Mouse (Mus musculus) intestine, embryonic 15.5 days (tissue): ENCODE results near the gene Zbtb42. TPM values are rescaled to one million over a fixed set of nuclear protein-coding genes. Genes with fewer than 3 reads are reported as not detected.

ENCODE experiments used
- ATAC-seq: fragments of 200-750 bp; cut with Nextera tagmentation; 2 replicates; pipeline ENCODE4 v1.8.0; 2017; ENCODE audit warnings: moderate TSS enrichment, moderate library complexity
- H3K27ac ChIP-seq: fragments of 300-500 bp; sonication (generic); 2 replicates; pipeline ENCODE4 v1.5.1; 2015; ENCODE audit warnings: mild to moderate bottlenecking, inconsistent platforms
- H3K27me3 ChIP-seq: fragments of 300-500 bp; sonication (generic); replicated peaks from 2 replicates; pipeline ENCODE4 v1.6.1; 2015; ENCODE audit warnings: inconsistent platforms
- H3K36me3 ChIP-seq: fragments of 300-500 bp; sonication (generic); 2 replicates; pipeline ENCODE4 v1.6.1; 2015; ENCODE audit warnings: inconsistent platforms
- H3K4me1 ChIP-seq: fragments of 300-500 bp; sonication (generic); replicated peaks from 2 replicates; pipeline ENCODE4 v1.6.1; 2015; ENCODE audit warnings: inconsistent platforms
- H3K4me2 ChIP-seq: fragments of 300-500 bp; sonication (generic); replicated peaks from 2 replicates; pipeline ENCODE4 v1.6.1; 2015; ENCODE audit warnings: mild to moderate bottlenecking, inconsistent platforms
- H3K4me3 ChIP-seq: fragments of 300-500 bp; sonication (generic); replicated peaks from 2 replicates; pipeline ENCODE4 v1.5.1; 2015; ENCODE audit warnings: inconsistent platforms
- H3K9ac ChIP-seq: fragments of 300-500 bp; sonication (generic); 2 replicates; pipeline ENCODE4 v1.6.1; 2015; ENCODE audit warnings: inconsistent platforms
- H3K9me3 ChIP-seq: fragments of 300-500 bp; sonication (generic); 2 replicates; pipeline ENCODE4 v1.6.1; 2016; ENCODE audit warnings: inconsistent platforms
- WGBS: fragments of 180-500 bp; shearing (Covaris S2); methylation state at CpG from one replicate; pipeline ENCODE4 v1.1.7; 2015; 5-methylcytosine and 5-hydroxymethylcytosine counted together
- polyA plus RNA-seq: library from polyadenylated mRNA; unstranded; fragments of >200 nt; fragmentation: Nextera tagmentation; extraction: Ambion mirVana; gene quantifications from 2 replicates; pipeline ENCODE4 v1.2.1, GENCODE M21; 2015

Gene Zbtb42
- polyA plus RNA-seq, 1 experiment from 2014 or later: 7.5 TPM

DNA sequence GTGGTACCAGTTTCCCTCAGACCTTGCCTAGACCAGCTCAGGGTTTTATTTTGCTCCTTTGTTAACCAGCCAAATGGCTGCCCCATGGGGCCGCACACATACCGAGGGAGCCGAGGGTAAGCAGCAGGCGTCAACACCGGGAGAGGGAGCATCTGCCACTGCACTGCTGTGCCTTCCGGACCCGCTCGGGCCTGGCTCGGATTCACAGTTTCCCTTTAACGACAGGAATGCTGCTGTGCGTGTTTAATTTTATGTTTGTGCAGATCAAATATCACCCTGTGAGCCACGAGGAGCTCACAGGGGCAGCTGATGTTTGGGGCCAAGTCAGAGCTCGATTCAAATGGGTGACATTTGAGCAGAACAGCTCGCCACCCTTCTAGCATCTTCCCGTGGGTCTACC lies 21.9 kb downstream of the Zbtb42 start:
- Histone ChIP-seq H3K4me2 (peak overlapping the region; percentile 37), H3K36me3 (no peaks in the 10 kb centered on the region), H3K9ac (no peak overlapping the region), H3K4me1 (peaks cover 9% of the 10 kb centered on the region), H3K27ac (no peak overlapping the region), H3K4me3 (no peak overlapping the region), H3K27me3 (peaks cover 10% of the 10 kb centered on the region; the same call in 1 of the 2 replicates), H3K9me3 (no peaks in the 10 kb centered on the region)
- ATAC-seq: 0 out of 2 replicates have a peak, but pooled peaks have one; percentile 27
- 9% methylated on average over 15 of the region's 15 CpGs for WGBS

DNA sequence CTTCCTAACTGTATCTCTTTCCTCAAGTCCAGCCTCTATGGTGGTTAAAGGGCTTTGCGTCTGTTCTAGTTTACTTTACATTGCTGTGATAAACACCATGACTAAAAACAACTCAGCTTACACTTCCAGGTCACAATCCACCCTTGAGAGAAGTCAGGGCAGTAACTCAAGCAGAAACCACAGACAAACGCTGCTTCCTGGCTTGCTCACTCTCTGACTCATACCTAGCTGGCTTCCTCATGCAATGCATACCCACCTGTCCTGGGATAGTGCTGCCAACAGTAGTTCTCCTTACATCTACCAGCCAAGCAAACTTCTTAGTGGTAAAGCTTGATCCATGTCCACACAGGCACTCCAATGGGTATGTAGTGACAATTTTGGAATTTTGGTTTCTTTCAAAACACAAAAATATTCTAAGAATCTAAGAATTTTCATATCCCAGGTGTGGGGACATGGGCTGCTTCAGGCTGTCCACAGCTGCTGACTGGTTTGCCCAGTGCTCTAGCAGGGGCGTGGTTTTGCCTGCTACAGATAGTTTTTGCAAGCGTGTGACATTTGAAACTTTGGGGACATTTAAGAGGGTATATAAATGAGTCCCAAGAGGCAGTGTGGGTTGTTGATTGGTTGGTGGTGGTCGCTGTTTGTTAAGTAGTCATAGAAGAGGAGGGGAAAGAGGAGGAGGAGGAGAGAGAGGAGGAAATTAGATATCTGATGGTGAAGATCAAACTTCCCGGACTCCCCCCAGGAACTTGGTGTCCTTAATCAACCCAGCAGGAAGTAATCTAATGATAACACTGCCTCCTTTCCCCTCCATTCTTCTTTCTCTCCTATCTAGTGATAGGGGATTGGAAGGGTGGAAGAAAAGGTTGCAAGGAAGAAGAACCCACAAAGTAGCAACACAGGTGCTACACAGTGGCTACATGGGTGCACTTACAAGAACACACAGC lies 24.0 kb downstream of the Zbtb42 start:
- H3K27me3 ChIP-seq: peaks cover 10% of the 10 kb centered on the region; the same call in 1 of the 2 replicates
- 58% methylated on average over 6 of the region's 6 CpGs for WGBS
- no peak overlapping the region for H3K4me3 ChIP-seq
- no peak overlapping the region for H3K27ac ChIP-seq
- H3K4me2 ChIP-seq: no peak overlapping the region
- H3K36me3 ChIP-seq: no peaks in the 10 kb centered on the region
- peaks cover 19% of the 10 kb centered on the region for H3K4me1 ChIP-seq
- no peaks in the 10 kb centered on the region for H3K9me3 ChIP-seq
- H3K9ac ChIP-seq: no peak overlapping the region
- ATAC-seq: no peak

DNA sequence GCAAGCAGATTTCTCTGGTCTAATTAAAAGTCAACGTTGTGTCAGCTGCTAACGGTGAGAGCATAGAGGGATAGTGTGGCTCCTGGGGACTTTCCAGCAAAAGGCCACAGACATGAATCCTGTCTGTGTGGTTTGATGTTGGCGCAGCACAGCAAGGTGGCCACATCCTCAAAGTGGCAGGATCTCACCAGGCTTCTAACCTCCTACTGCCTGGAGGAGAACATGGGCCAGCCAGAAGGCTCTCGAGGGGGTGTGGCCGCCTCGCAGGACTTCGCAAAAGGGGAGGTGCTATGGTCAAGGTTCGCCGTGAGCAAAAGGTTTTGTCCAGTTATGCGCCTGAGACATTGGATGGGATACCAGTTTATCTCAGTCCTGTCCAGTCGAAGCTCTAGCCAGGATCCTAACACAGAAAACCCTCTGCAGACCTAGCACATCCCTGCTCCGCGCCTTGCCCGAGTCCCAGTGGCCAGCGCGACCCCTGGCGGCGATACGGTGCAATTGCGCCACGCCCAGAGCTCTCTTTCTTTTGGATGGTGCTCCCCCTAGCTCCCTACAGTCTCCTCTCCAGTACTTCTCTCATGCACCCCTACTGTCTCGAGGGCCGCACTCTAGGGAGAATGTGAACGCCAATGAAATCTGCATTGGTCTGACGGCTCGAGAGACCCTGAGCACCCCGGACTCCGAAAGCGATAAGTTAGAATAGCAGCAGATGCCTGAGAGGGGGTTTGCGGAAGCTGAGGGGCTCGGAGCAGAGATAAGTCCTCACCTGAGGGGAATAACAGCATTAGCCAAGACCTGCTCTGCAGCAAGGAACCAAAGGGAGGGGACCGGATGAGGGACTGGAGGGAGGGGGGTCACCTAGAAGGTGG lies 28.3 kb downstream of the Zbtb42 start:
- Histone ChIP-seq H3K9me3 (no peaks in the 10 kb centered on the region), H3K9ac (0 out of 2 replicates have a peak overlapping the region, but pooled peaks have one; percentile 28), H3K4me1 (peaks cover 10% of the 10 kb centered on the region), H3K27ac (no peak overlapping the region), H3K36me3 (no peaks in the 10 kb centered on the region), H3K27me3 (no peaks in the 10 kb centered on the region), H3K4me2 (peak overlapping the region; percentile 62), H3K4me3 (peak overlapping the region; percentile 17; the same call in 1 of the 2 replicates)
- 11% methylated on average over 32 of the region's 32 CpGs for WGBS
- peak; percentile 86 for ATAC-seq

DNA sequence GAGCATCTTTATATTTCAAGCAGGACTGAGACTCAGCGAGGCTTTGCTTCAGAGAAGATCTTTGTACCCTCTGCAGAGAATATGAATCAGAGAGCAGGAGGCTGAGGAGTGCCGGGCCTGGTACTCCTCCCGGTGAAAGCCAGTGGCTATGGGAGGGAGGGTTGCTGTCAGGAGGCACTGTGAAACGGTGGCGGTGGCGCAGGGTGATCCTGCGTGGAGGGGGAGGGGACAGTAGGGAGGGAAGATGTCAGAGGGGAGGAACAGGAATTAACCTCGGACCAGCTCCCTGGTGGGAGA lies 28.9 kb downstream of the Zbtb42 start:
- peak overlapping the region; percentile 62 for H3K4me2 ChIP-seq
- no peaks in the 10 kb centered on the region for H3K36me3 ChIP-seq
- no peaks in the 10 kb centered on the region for H3K27me3 ChIP-seq
- ATAC-seq: peak; percentile 40
- peaks cover 10% of the 10 kb centered on the region for H3K4me1 ChIP-seq
- H3K4me3 ChIP-seq: no peak overlapping the region
- H3K27ac ChIP-seq: no peak overlapping the region
- H3K9ac ChIP-seq: 0 out of 2 replicates have a peak overlapping the region, but pooled peaks have one; percentile 28
- H3K9me3 ChIP-seq: no peaks in the 10 kb centered on the region
- 13% methylated on average over 8 of the region's 8 CpGs for WGBS

- H3K9ac ChIP-seq: no peak overlapping the region
- WGBS: 56% methylated on average over 3 of the region's 3 CpGs
- 0 out of 2 replicates have a peak overlapping the region, but pooled peaks have one; percentile 48 for H3K27ac ChIP-seq
- no peaks in the 10 kb centered on the region; the same call in 1 of the 2 replicates for H3K36me3 ChIP-seq
- no peak overlapping the region for H3K4me3 ChIP-seq
- no peaks in the 10 kb centered on the region for H3K9me3 ChIP-seq
- no peaks in the 10 kb centered on the region for H3K27me3 ChIP-seq
- peak; percentile 12; the same call in 1 of the 2 replicates for ATAC-seq
- H3K4me2 ChIP-seq: no peak overlapping the region
- peaks cover 6% of the 10 kb centered on the region; the same call in 1 of the 2 replicates for H3K4me1 ChIP-seq
These were observed 35.4 kb downstream of the Zbtb42 start for GRCm38 (mm10) chr12:112713984-112714383.

- Histone ChIP-seq H3K4me3 (no peak overlapping the region), H3K9me3 (no peaks in the 10 kb centered on the region), H3K27me3 (0 out of 2 replicates have a peak, but pooled peaks cover 4% of the 10 kb centered on the region), H3K4me1 (peaks cover 16% of the 10 kb centered on the region), H3K36me3 (no peaks in the 10 kb centered on the region; the same call in 1 of the 2 replicates), H3K27ac (no peak overlapping the region), H3K9ac (no peak overlapping the region), H3K4me2 (no peak overlapping the region)
- WGBS: 36% methylated on average over 7 of the region's 7 CpGs
- ATAC-seq: no peak
These were observed 38.5 kb downstream of the Zbtb42 start for GRCm38 (mm10) chr12:112717140-112717539.

- no peak overlapping the region for H3K27ac ChIP-seq
- no peak overlapping the region for H3K4me2 ChIP-seq
- H3K4me1 ChIP-seq: peaks cover 23% of the 10 kb centered on the region
- no peak overlapping the region for H3K9ac ChIP-seq
- 58% methylated on average over 5 of the region's 5 CpGs for WGBS
- ATAC-seq: no peak
- H3K9me3 ChIP-seq: no peaks in the 10 kb centered on the region
- H3K27me3 ChIP-seq: 0 out of 2 replicates have a peak, but pooled peaks cover 4% of the 10 kb centered on the region
- H3K36me3 ChIP-seq: no peaks in the 10 kb centered on the region; the same call in 1 of the 2 replicates
- H3K4me3 ChIP-seq: no peak overlapping the region
These were observed 40.4 kb downstream of the Zbtb42 start for GRCm38 (mm10) chr12:112718995-112719394.

- 0 out of 2 replicates have a peak, but pooled peaks cover 4% of the 10 kb centered on the region for H3K27me3 ChIP-seq
- H3K4me2 ChIP-seq: peak within 1 kb of the TSS; percentile 94
- H3K9ac ChIP-seq: peak within 1 kb of the TSS; percentile 83
- peaks cover 27% of the 10 kb centered on the region for H3K4me1 ChIP-seq
- WGBS: 52% methylated on average over 6 of the region's 6 CpGs
- H3K4me3 ChIP-seq: peak within 1 kb of the TSS; percentile 83
- ATAC-seq: no peak
- H3K9me3 ChIP-seq: no peaks in the 10 kb centered on the region
- H3K36me3 ChIP-seq: no peaks in the 10 kb centered on the region; the same call in 1 of the 2 replicates
- peak within 1 kb of the TSS; percentile 94 for H3K27ac ChIP-seq
These were observed 41.6 kb downstream of the Zbtb42 start, which contains the start of gene Cep170b for GRCm38 (mm10) chr12:112720216-112720615. Gene Cep170b, plus strand, starts transcription at chr12:112720455.

DNA sequence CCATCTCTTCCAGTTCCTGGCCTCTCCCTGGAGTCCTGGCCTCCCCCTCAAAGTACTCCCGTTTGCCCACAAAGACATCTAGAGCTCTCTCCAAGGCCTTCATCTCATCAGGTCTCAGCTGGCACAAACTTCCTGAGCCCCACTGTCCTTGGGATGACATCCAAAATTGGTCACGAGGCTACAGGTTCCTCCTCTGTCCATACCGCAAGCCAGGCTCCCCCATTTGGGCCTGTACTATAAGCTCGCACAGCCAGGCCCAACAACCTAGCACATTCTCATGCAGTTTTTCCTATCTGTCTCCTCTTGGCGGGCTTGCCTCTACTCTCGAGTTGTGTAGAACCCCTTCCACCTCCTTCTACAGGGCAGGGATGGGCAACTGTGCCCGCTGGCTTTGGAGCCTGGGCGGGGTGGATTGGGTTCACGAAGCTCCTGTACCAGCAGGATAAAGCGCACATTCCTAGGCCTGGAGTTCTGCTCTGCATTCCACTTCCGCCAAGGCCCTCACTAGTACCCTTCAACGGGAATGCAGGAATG lies 42.3 kb downstream of the Zbtb42 start:
- H3K9me3 ChIP-seq: no peaks in the 10 kb centered on the region
- 0 out of 2 replicates have a peak, but pooled peaks cover 4% of the 10 kb centered on the region for H3K27me3 ChIP-seq
- H3K36me3 ChIP-seq: no peaks in the 10 kb centered on the region; the same call in 1 of the 2 replicates
- 35% methylated on average over 12 of the region's 12 CpGs for WGBS
- peak overlapping the region; percentile 94 for H3K4me2 ChIP-seq
- no peak for ATAC-seq
- H3K9ac ChIP-seq: peak overlapping the region; percentile 83
- peak overlapping the region; percentile 83 for H3K4me3 ChIP-seq
- peaks cover 27% of the 10 kb centered on the region for H3K4me1 ChIP-seq
- H3K27ac ChIP-seq: peak overlapping the region; percentile 94

- Histone ChIP-seq H3K27me3 (0 out of 2 replicates have a peak, but pooled peaks cover 4% of the 10 kb centered on the region), H3K9ac (peak overlapping the region; percentile 83), H3K4me1 (peaks cover 32% of the 10 kb centered on the region), H3K4me3 (peak overlapping the region; percentile 83), H3K9me3 (no peaks in the 10 kb centered on the region), H3K36me3 (no peaks in the 10 kb centered on the region; the same call in 1 of the 2 replicates), H3K4me2 (peak overlapping the region; percentile 94), H3K27ac (peak overlapping the region; percentile 94)
- 3% methylated on average over 67 of the region's 69 CpGs for WGBS
- ATAC-seq: peak; percentile 82
These were observed 43.0 kb downstream of the Zbtb42 start for GRCm38 (mm10) chr12:112721424-112722239.
